In genomic region chr19:25574431-25574830, GRCm38 (mm10) we compare ENCODE assay signal across 20 mouse cellular contexts. TPM values are rescaled to one million over a fixed set of nuclear protein-coding genes. Genes with fewer than 3 reads are reported as not detected.
DNase-seq lines count a peak whose midpoint lies in the region; ATAC-seq and TF ChIP-seq lines count a peak whose summit lies in the region.
"Had no signal": no experiment of that assay in that cellular context is flagged by ENCODE, and none has a peak within 500 bp of the region (broad histone marks: within the 10 kb centered on the region; RNA-seq: fewer than 3 reads in every experiment).

No protein-coding gene starts in this region.

- peaks cover 30% of the 10 kb centered on the region for H3K4me1 ChIP-seq in heart, embryonic 12.5 days (replicated peaks)
- peaks cover 16% of the 10 kb centered on the region for H3K4me1 ChIP-seq in lung, embryonic 14.5 days (ENCODE audit: insufficient read depth)
- no peaks in the 10 kb centered on the region for H3K4me1 ChIP-seq in lung, adult 2 months (ENCODE audit: control insufficient read depth, insufficient read depth, low read length)
- no peaks in the 10 kb centered on the region for H3K4me1 ChIP-seq in liver, postnatal 0 days (ENCODE audit: insufficient read depth)
- H3K4me1 ChIP-seq: embryonic facial prominence, embryonic 15.5 days; liver, embryonic 13.5 days had no signal

- ATAC-seq in heart, embryonic 12.5 days (ENCODE audit: insufficient number of reproducible peaks, low FRiP score) = no peak
- peak; percentile 26; the same call in 1 of the 2 replicates for ATAC-seq in lung, embryonic 14.5 days (ENCODE audit: insufficient read depth)
- no peak for ATAC-seq in liver, postnatal 0 days

- H3K4me3 ChIP-seq in heart, embryonic 12.5 days = no peak overlapping the region; the same call in 1 of the 2 replicates
- H3K4me3 ChIP-seq in lung, embryonic 14.5 days (ENCODE audit: low read depth, low read length) = no peak overlapping the region
- H3K4me3 ChIP-seq in lung, adult 2 months (replicated peaks; ENCODE audit: extremely low read depth, low read depth, low read length) = no peak overlapping the region
- no peak overlapping the region for H3K4me3 ChIP-seq in liver, postnatal 0 days (ENCODE audit: low read depth, low read length)
- H3K4me3 ChIP-seq: embryonic facial prominence, embryonic 15.5 days; limb, embryonic 13.5 days; liver, embryonic 13.5 days had no signal

- no peak overlapping the region for H3K27ac ChIP-seq in heart, embryonic 12.5 days (ENCODE audit: poor library complexity, severe bottlenecking)
- peak overlapping the region; percentile 32; the same call in 1 of the 2 replicates for H3K27ac ChIP-seq in lung, embryonic 14.5 days (ENCODE audit: low read depth)
- H3K27ac ChIP-seq in liver, postnatal 0 days (ENCODE audit: low read depth) = no peak overlapping the region
- H3K27ac ChIP-seq: embryonic facial prominence, embryonic 15.5 days; limb, embryonic 13.5 days; liver, embryonic 13.5 days had no signal

- TF ChIP-seq CTCF in lung, embryonic 14.5 days (IDR thresholded peaks at IDR 0.05; ENCODE audit: low read depth) = no peak
- no peak for TF ChIP-seq CTCF in lung, adult 2 months (IDR thresholded peaks at IDR 0.05; ENCODE audit: insufficient read depth, low read length)
- TF ChIP-seq CTCF in liver, postnatal 0 days (IDR thresholded peaks at IDR 0.05; ENCODE audit: low read depth) = no peak

- no peaks in the 10 kb centered on the region for H3K9me3 ChIP-seq in heart, embryonic 12.5 days (replicated peaks)
- H3K9me3 ChIP-seq in lung, embryonic 14.5 days (ENCODE audit: low read depth, low read length) = no peaks in the 10 kb centered on the region
- no peaks in the 10 kb centered on the region for H3K9me3 ChIP-seq in liver, postnatal 0 days (ENCODE audit: low read length)
- H3K9me3 ChIP-seq: embryonic facial prominence, embryonic 15.5 days; limb, embryonic 13.5 days; liver, embryonic 13.5 days had no signal

- intact Hi-C loops in heart, postnatal 36 days (cut with DNase I) = no loop called here

- TF ChIP-seq POLR2A in lung, adult 2 months (IDR thresholded peaks at IDR 0.05; ENCODE audit: borderline replicate concordance, extremely low read depth, low read depth, low read length) = no peak

- peak overlapping the region; percentile 67 for H3K4me2 ChIP-seq in heart, embryonic 12.5 days
- peak overlapping the region; percentile 57 for H3K4me2 ChIP-seq in lung, embryonic 14.5 days
- H3K4me2 ChIP-seq in liver, postnatal 0 days (ENCODE audit: low read depth, low read length) = no peak overlapping the region
- H3K4me2 ChIP-seq: embryonic facial prominence, embryonic 15.5 days; liver, embryonic 13.5 days had no signal

- no peak for TF ChIP-seq EP300 in liver, postnatal 0 days (IDR thresholded peaks at IDR 0.05; ENCODE audit: low read depth)

- 15% methylated on average over 10 of the region's 10 CpGs for WGBS in heart, embryonic 12.5 days
- 18% methylated on average over 10 of the region's 10 CpGs for WGBS in lung, embryonic 14.5 days
- 21% methylated on average over 10 of the region's 10 CpGs for WGBS in lung, adult 2 months
- WGBS in liver, postnatal 0 days (ENCODE audit: insufficient replicate concordance) = 31% methylated on average over 10 of the region's 10 CpGs

- peaks cover 19% of the 10 kb centered on the region; the same call in 1 of the 2 replicates for H3K27me3 ChIP-seq in heart, embryonic 12.5 days (replicated peaks)
- 0 out of 2 replicates have a peak, but pooled peaks cover 7% of the 10 kb centered on the region for H3K27me3 ChIP-seq in lung, embryonic 14.5 days (ENCODE audit: insufficient read depth, low read length)
- H3K27me3 ChIP-seq in liver, postnatal 0 days (ENCODE audit: insufficient read depth, low read length) = peaks cover 19% of the 10 kb centered on the region; the same call in 1 of the 2 replicates

- H3K36me3 ChIP-seq in heart, embryonic 12.5 days = no peaks in the 10 kb centered on the region
- no peaks in the 10 kb centered on the region for H3K36me3 ChIP-seq in lung, embryonic 14.5 days (ENCODE audit: insufficient read depth)
- H3K36me3 ChIP-seq in liver, postnatal 0 days (replicated peaks; ENCODE audit: insufficient read depth, low read length) = no peaks in the 10 kb centered on the region
- H3K36me3 ChIP-seq: embryonic facial prominence, embryonic 15.5 days; limb, embryonic 13.5 days; liver, embryonic 13.5 days had no signal

- H3K9ac ChIP-seq in heart, embryonic 12.5 days = no peak overlapping the region
- H3K9ac ChIP-seq in lung, embryonic 14.5 days = no peak overlapping the region
- no peak overlapping the region for H3K9ac ChIP-seq in liver, postnatal 0 days (replicated peaks)
- H3K9ac ChIP-seq: embryonic facial prominence, embryonic 15.5 days; limb, embryonic 13.5 days; liver, embryonic 13.5 days had no signal

- no peak for DNase-seq in heart, postnatal 36 days
- DNase-seq in lung, embryonic 14.5 days = peak; percentile 31
- no peak for DNase-seq in lung, adult 2 months
- DNase-seq in adrenal gland, adult 8-10 months = peak; percentile 52
- peak; percentile 30 to 64 for DNase-seq in adrenal gland, postnatal 36 days
- DNase-seq in liver, postnatal 0 days = no peak
- DNase-seq: cerebellum, adult 9-11 months; kidney, adult 2 months; kidney, postnatal 10 days; layer of hippocampus, postnatal 36 days; liver, embryonic 13.5 days; lung, postnatal 36 days; right cerebral cortex, adult 18-20 months had no signal

RNA-seq across cellular contexts. Expression of gene Dmrt3, which starts 35.7 kb away (rescaled TPM):
- polyA plus RNA-seq in heart, embryonic 12.5 days (2016; fragmentation: Nextera tagmentation; extraction: Ambion mirVana) = 0.18 TPM in 1 of 2 replicates, not detected in the other
- total RNA-seq in heart, postnatal 36 days (2021) = not detected
- 0.35 and 0.49 TPM in 2 replicates for polyA plus RNA-seq in lung, embryonic 14.5 days (2014; fragmentation: Nextera tagmentation; extraction: Ambion mirVana)
- 0.42 and 1.0 TPM in 2 replicates for polyA plus RNA-seq in lung, adult 2 months (2012; rRNA removed)
- total RNA-seq in adrenal gland, adult 8-10 months (2022) = not detected
- not detected for total RNA-seq in adrenal gland, postnatal 36 days (2021)
- not detected in 2 replicates for polyA plus RNA-seq in liver, postnatal 0 days (2015; fragmentation: Nextera tagmentation; extraction: Ambion mirVana)
- total RNA-seq: gastrocnemius, adult 18-20 months; gastrocnemius, postnatal 4 days; left cerebral cortex, postnatal 14 days; megakaryocyte-erythroid progenitor cell, adult 5-6 weeks had no signal
- polyA plus RNA-seq: kidney, adult 2 months; liver, embryonic 13.5 days had no signal

Comparison
In these comparisons a context has a peak if more than half of its experiments do, and no peak if none do; other contexts are left out.
1. DNase-seq: peak in lung, embryonic 14.5 days (single experiment), adrenal gland, adult 8-10 months (single experiment) and adrenal gland, postnatal 36 days (2 of 2); none in heart, postnatal 36 days (0 of 2), lung, adult 2 months (single experiment) and liver, postnatal 0 days (single experiment).